Comparison of ENCODE assay signal across 24 mouse cellular contexts in genomic region chr2:146250236-146250904, GRCm38 (mm10). TPM values are rescaled to one million over a fixed set of nuclear protein-coding genes. Genes with fewer than 3 reads are reported as not detected.
DNase-seq lines count a peak whose midpoint lies in the region; ATAC-seq and TF ChIP-seq lines count a peak whose summit lies in the region.
"Had no signal": no experiment of that assay in that cellular context is flagged by ENCODE, and none has a peak within 500 bp of the region (broad histone marks: within the 10 kb centered on the region; RNA-seq: fewer than 3 reads in every experiment).

No protein-coding gene starts in this region.

- H3K4me3 ChIP-seq in hindbrain, embryonic 10.5 days: no peak overlapping the region
- H3K4me3 ChIP-seq in hindbrain, embryonic 12.5 days: no peak overlapping the region
- H3K4me3 ChIP-seq in thymus, adult 2 months (ENCODE audit: control insufficient read depth, insufficient read depth, low read length): no peak overlapping the region
- H3K4me3 ChIP-seq: embryonic facial prominence, embryonic 13.5 days; heart, embryonic 15.5 days; limb, embryonic 13.5 days; liver, embryonic 13.5 days; lung, embryonic 15.5 days; midbrain, embryonic 10.5 days had no signal

- H3K27ac ChIP-seq in hindbrain, embryonic 10.5 days: peak overlapping the region; percentile 71; the same call in 1 of the 2 replicates
- H3K27ac ChIP-seq in hindbrain, embryonic 12.5 days: no peak overlapping the region
- no peak overlapping the region for H3K27ac ChIP-seq in thymus, adult 2 months (ENCODE audit: control insufficient read depth, insufficient read depth, low read length)
- H3K27ac ChIP-seq: embryonic facial prominence, embryonic 13.5 days; heart, embryonic 15.5 days; limb, embryonic 13.5 days; liver, embryonic 13.5 days; lung, embryonic 15.5 days; macrophage had no signal

- peaks cover 46% of the 10 kb centered on the region for H3K4me1 ChIP-seq in hindbrain, embryonic 10.5 days (replicated peaks)
- peaks cover 19% of the 10 kb centered on the region for H3K4me1 ChIP-seq in hindbrain, embryonic 12.5 days
- H3K4me1 ChIP-seq in thymus, adult 2 months (replicated peaks; ENCODE audit: control insufficient read depth, insufficient read depth, low read length): no peaks in the 10 kb centered on the region
- H3K4me1 ChIP-seq: lung, embryonic 15.5 days had no signal

- H3K27me3 ChIP-seq in hindbrain, embryonic 10.5 days (ENCODE audit: insufficient read depth, poor library complexity, severe bottlenecking): peaks cover 6% of the 10 kb centered on the region; the same call in 1 of the 2 replicates
- no peaks in the 10 kb centered on the region for H3K27me3 ChIP-seq in hindbrain, embryonic 12.5 days
- H3K27me3 ChIP-seq in thymus, adult 2 months (ENCODE audit: control insufficient read depth, insufficient read depth, low read length): no peaks in the 10 kb centered on the region
- H3K27me3 ChIP-seq: embryonic facial prominence, embryonic 13.5 days; heart, embryonic 15.5 days; limb, embryonic 13.5 days; liver, embryonic 13.5 days; lung, embryonic 15.5 days; Patski had no signal

- H3K36me3 ChIP-seq in hindbrain, embryonic 10.5 days: no peaks in the 10 kb centered on the region
- no peaks in the 10 kb centered on the region for H3K36me3 ChIP-seq in hindbrain, embryonic 12.5 days
- no peaks in the 10 kb centered on the region for H3K36me3 ChIP-seq in thymus, adult 2 months (ENCODE audit: control insufficient read depth, insufficient read depth, low read length)
- H3K36me3 ChIP-seq: embryonic facial prominence, embryonic 13.5 days; heart, embryonic 15.5 days; limb, embryonic 13.5 days; liver, embryonic 13.5 days; lung, embryonic 15.5 days; midbrain, embryonic 10.5 days had no signal

- WGBS in hindbrain, embryonic 10.5 days: 77% methylated on average over 6 of the region's 6 CpGs
- WGBS in hindbrain, embryonic 12.5 days: 60% methylated on average over 6 of the region's 6 CpGs
- 97% methylated on average over 6 of the region's 6 CpGs for WGBS in thymus, adult 2 months

- peak; percentile 8 to 11 for DNase-seq in cerebellum, adult 18-20 months
- DNase-seq in cerebellum, postnatal 36 days: no peak
- DNase-seq in hindbrain, embryonic 10.5 days (ENCODE audit: low spot score): no peak
- DNase-seq in layer of hippocampus, postnatal 10 days (ENCODE audit: low spot score in 2 of 2): peak; percentile 35 to 56
- DNase-seq in layer of hippocampus, adult 11-12 months (ENCODE audit: low spot score): no peak
- DNase-seq in brain, embryonic 14.5 days (ENCODE audit: low read depth): peak; percentile 78
- no peak for DNase-seq in thymus, adult 2 months
- DNase-seq: adrenal gland, adult 8-10 months; gastrocnemius, postnatal 36 days; heart, postnatal 4 days; kidney, postnatal 36 days; liver, embryonic 13.5 days; right cerebral cortex, postnatal 4 days had no signal

- no peaks in the 10 kb centered on the region for H3K9me3 ChIP-seq in hindbrain, embryonic 10.5 days
- H3K9me3 ChIP-seq in hindbrain, embryonic 12.5 days (replicated peaks): no peaks in the 10 kb centered on the region
- H3K9me3 ChIP-seq: embryonic facial prominence, embryonic 13.5 days; heart, embryonic 15.5 days; limb, embryonic 13.5 days; liver, embryonic 13.5 days; lung, embryonic 15.5 days; midbrain, embryonic 10.5 days had no signal

- TF ChIP-seq POLR2A in brain, embryonic 14.5 days (IDR thresholded peaks at IDR 0.05; ENCODE audit: borderline replicate concordance, extremely low read depth, insufficient read depth, insufficient read length, poor library complexity, severe bottlenecking): no peak
- TF ChIP-seq POLR2A in thymus, adult 2 months (IDR thresholded peaks at IDR 0.05; ENCODE audit: control insufficient read depth, extremely low read depth, insufficient read depth, low read length, poor library complexity): no peak

- H3K4me2 ChIP-seq in hindbrain, embryonic 12.5 days (replicated peaks): no peak overlapping the region
- H3K4me2 ChIP-seq: embryonic facial prominence, embryonic 13.5 days; heart, embryonic 15.5 days; limb, embryonic 13.5 days; liver, embryonic 13.5 days; lung, embryonic 15.5 days had no signal

- TF ChIP-seq CTCF in brain, embryonic 14.5 days (IDR thresholded peaks at IDR 0.05; ENCODE audit: borderline replicate concordance, extremely low read depth, insufficient read depth, insufficient read length): no peak
- TF ChIP-seq CTCF in thymus, adult 2 months (IDR thresholded peaks at IDR 0.05; ENCODE audit: borderline replicate concordance, control insufficient read depth, extremely low read depth, insufficient read depth, low read length, poor library complexity): no peak

- ATAC-seq in hindbrain, embryonic 12.5 days (ENCODE audit: low FRiP score): no peak
- ATAC-seq: CD4-positive, CD25-positive, alpha-beta regulatory T cell, adult 4 months; intestine, embryonic 16.5 days; Patski had no signal

- no peak overlapping the region for H3K9ac ChIP-seq in hindbrain, embryonic 12.5 days
- H3K9ac ChIP-seq: embryonic facial prominence, embryonic 13.5 days; heart, embryonic 15.5 days; limb, embryonic 13.5 days; liver, embryonic 13.5 days; lung, embryonic 15.5 days had no signal

RNA-seq across cellular contexts. Expression of gene Insm1, which starts 28.6 kb away (rescaled TPM):
- 4.9 and 7.3 TPM in 2 replicates for polyA plus RNA-seq in hindbrain, embryonic 10.5 days (2016; fragmentation: Nextera tagmentation; extraction: Ambion mirVana)
- polyA plus RNA-seq in hindbrain, embryonic 12.5 days (2016; fragmentation: Nextera tagmentation; extraction: Ambion mirVana): 7.0 and 8.5 TPM in 2 replicates
- 10 to 100 TPM in 1 of 2 experiments, 1 to 10 TPM in 1; 9.7 to 10.4 TPM for total RNA-seq in layer of hippocampus, postnatal 10 days (2021)
- polyA plus RNA-seq in brain, embryonic 14.5 days (2012; rRNA removed): 51.1 and 74.2 TPM in 2 replicates
- polyA plus RNA-seq in thymus, adult 2 months (2012; rRNA removed): 9.9 and 14.5 TPM in 2 replicates
- total RNA-seq: gastrocnemius, postnatal 36 days; heart, adult 8-10 months; heart, postnatal 4 days had no signal
- polyA plus RNA-seq: CD4-positive, CD25-positive, alpha-beta regulatory T cell, adult 4 months; heart, embryonic 15.5 days; limb, embryonic 13.5 days; liver, embryonic 13.5 days; macrophage; Patski had no signal

Comparison
In these comparisons a context has a peak if more than half of its experiments do, and no peak if none do; other contexts are left out.
1. DNase-seq: peak in cerebellum, adult 18-20 months (2 of 2), layer of hippocampus, postnatal 10 days (2 of 2) and brain, embryonic 14.5 days (single experiment); none in cerebellum, postnatal 36 days (0 of 2), hindbrain, embryonic 10.5 days (single experiment), layer of hippocampus, adult 11-12 months (single experiment) and thymus, adult 2 months (single experiment).